ENCODE assay signal across 8 mouse cellular contexts in the genomic region with DNA sequence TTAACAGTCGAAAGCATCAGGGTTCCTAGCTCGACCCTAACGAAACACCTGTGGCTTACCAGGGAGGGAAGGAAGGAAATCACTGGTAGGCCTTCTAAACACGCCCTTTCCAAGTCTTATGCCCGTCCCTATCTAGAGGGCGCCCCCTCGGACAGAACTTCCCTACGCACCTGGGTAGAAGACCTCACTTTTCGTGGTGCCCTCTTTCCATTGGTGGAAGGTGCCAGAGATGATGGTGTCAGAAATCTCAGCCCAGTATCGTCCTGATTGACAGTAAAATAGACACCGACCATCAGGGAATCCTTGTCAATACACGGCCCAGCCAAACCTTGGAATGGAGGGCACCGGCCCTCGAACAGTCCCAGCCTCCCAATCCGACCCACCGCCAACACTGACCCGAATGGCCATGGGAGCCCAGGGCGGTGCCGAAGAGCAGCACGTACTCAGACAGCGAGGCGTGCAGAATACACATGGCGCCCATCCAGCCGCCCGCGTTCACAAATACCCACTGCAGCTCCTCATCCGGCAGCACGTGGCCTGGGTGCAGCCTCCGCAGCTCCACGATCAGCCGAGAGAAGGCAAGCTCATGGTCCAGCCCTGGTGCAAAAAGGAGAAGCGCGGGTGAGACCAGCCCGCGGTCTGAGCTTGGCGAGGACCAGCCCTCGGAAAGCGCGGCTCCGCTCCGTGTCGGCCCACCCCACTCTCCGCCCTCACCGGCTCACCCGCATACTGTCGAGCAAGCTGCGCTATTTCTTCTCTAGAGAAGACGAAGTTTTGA. TPM values are rescaled to one million over a fixed set of nuclear protein-coding genes. Genes with fewer than 3 reads are reported as not detected.
A peak's percentile ranks its signal among the peaks of the same experiment; 100 is the strongest.
DNase-seq lines count a peak whose midpoint lies in the region; ATAC-seq and TF ChIP-seq lines count a peak whose summit lies in the region.

No protein-coding gene starts in this region.

- H3K4me1 ChIP-seq in lung, adult 2 months (ENCODE audit: control insufficient read depth, insufficient read depth, low read length): peaks cover 3% of the 10 kb centered on the region; the same call in 1 of the 2 replicates
- peaks cover 7% of the 10 kb centered on the region; the same call in 1 of the 2 replicates for H3K4me1 ChIP-seq in forebrain, postnatal 0 days (ENCODE audit: insufficient read depth)
- H3K4me1 ChIP-seq in kidney, embryonic 16.5 days (ENCODE audit: insufficient read depth, low read length): peaks cover 12% of the 10 kb centered on the region
- no peaks in the 10 kb centered on the region for H3K4me1 ChIP-seq in lung, embryonic 14.5 days (ENCODE audit: insufficient read depth)

- no peak for TF ChIP-seq POLR2A in lung, adult 2 months (IDR thresholded peaks at IDR 0.05; ENCODE audit: borderline replicate concordance, extremely low read depth, low read depth, low read length)

- H3K4me3 ChIP-seq in lung, adult 2 months (replicated peaks; ENCODE audit: extremely low read depth, low read depth, low read length): peak overlapping the region; percentile 85
- peak overlapping the region; percentile 70 for H3K4me3 ChIP-seq in forebrain, postnatal 0 days (ENCODE audit: low read depth, low read length)
- peak overlapping the region; percentile 80 for H3K4me3 ChIP-seq in kidney, embryonic 16.5 days (ENCODE audit: low read length)
- peak overlapping the region; percentile 76 for H3K4me3 ChIP-seq in lung, embryonic 14.5 days (ENCODE audit: low read depth, low read length)

- DNase-seq in lung, adult 2 months: no peak
- DNase-seq in lung, postnatal 4 days: no peak
- DNase-seq in cerebellum, adult 11-12 months: peak; percentile 74
- DNase-seq in forebrain, postnatal 0 days: peak; percentile 75
- DNase-seq in lung, embryonic 14.5 days: peak; percentile 31
- peak; percentile 83 for DNase-seq in right cerebral cortex, adult 18-20 months
- no peak for DNase-seq in ovary, postnatal 36 days (ENCODE audit: low spot score)

- ATAC-seq in forebrain, postnatal 0 days: peak; percentile 72
- peak; percentile 84 for ATAC-seq in kidney, embryonic 16.5 days (ENCODE audit: low FRiP score, low TSS enrichment)
- ATAC-seq in lung, embryonic 14.5 days (ENCODE audit: insufficient read depth): peak; percentile 83

- no peaks in the 10 kb centered on the region; the same call in 1 of the 2 replicates for H3K36me3 ChIP-seq in forebrain, postnatal 0 days (ENCODE audit: insufficient read depth)
- peaks cover 12% of the 10 kb centered on the region; the same call in 1 of the 2 replicates for H3K36me3 ChIP-seq in kidney, embryonic 16.5 days (ENCODE audit: insufficient read depth, low read length)
- H3K36me3 ChIP-seq in lung, embryonic 14.5 days (ENCODE audit: insufficient read depth): peaks cover 15% of the 10 kb centered on the region

- peak overlapping the region; percentile 75 for H3K4me2 ChIP-seq in forebrain, postnatal 0 days (ENCODE audit: low read depth)
- peak overlapping the region; percentile 98 for H3K4me2 ChIP-seq in kidney, embryonic 16.5 days (replicated peaks; ENCODE audit: low read depth, low read length)
- H3K4me2 ChIP-seq in lung, embryonic 14.5 days: peak overlapping the region; percentile 85

- no peaks in the 10 kb centered on the region for H3K9me3 ChIP-seq in forebrain, postnatal 0 days (ENCODE audit: low read length)
- H3K9me3 ChIP-seq in kidney, embryonic 16.5 days (ENCODE audit: low read length): no peaks in the 10 kb centered on the region
- H3K9me3 ChIP-seq in lung, embryonic 14.5 days (ENCODE audit: low read depth, low read length): no peaks in the 10 kb centered on the region

- TF ChIP-seq CTCF in lung, adult 2 months (IDR thresholded peaks at IDR 0.05; ENCODE audit: insufficient read depth, low read length): no peak
- TF ChIP-seq CTCF in forebrain, postnatal 0 days (IDR thresholded peaks at IDR 0.05; ENCODE audit: low read depth): peak; percentile 34; the same call in 1 of the 2 replicates
- peak; percentile 25; the same call in 1 of the 2 replicates for TF ChIP-seq CTCF in lung, embryonic 14.5 days (IDR thresholded peaks at IDR 0.05; ENCODE audit: low read depth)

- under 1% methylated on average over 48 of the region's 48 CpGs for WGBS in lung, adult 2 months
- WGBS in forebrain, postnatal 0 days: 2% methylated on average over 48 of the region's 48 CpGs
- WGBS in kidney, embryonic 16.5 days: under 1% methylated on average over 48 of the region's 48 CpGs
- 1% methylated on average over 48 of the region's 48 CpGs for WGBS in lung, embryonic 14.5 days

- H3K27ac ChIP-seq in forebrain, postnatal 0 days (ENCODE audit: low read depth, low read length): peak overlapping the region; percentile 81
- H3K27ac ChIP-seq in kidney, embryonic 16.5 days (ENCODE audit: low read length): peak overlapping the region; percentile 84
- peak overlapping the region; percentile 84 for H3K27ac ChIP-seq in lung, embryonic 14.5 days (ENCODE audit: low read depth)

- H3K9ac ChIP-seq in forebrain, postnatal 0 days: peak overlapping the region; percentile 71
- peak overlapping the region; percentile 83 for H3K9ac ChIP-seq in kidney, embryonic 16.5 days (replicated peaks; ENCODE audit: low read length)
- peak overlapping the region; percentile 73 for H3K9ac ChIP-seq in lung, embryonic 14.5 days

- H3K27me3 ChIP-seq in forebrain, postnatal 0 days (ENCODE audit: insufficient read depth, low read length): no peaks in the 10 kb centered on the region
- no peaks in the 10 kb centered on the region for H3K27me3 ChIP-seq in kidney, embryonic 16.5 days (ENCODE audit: insufficient read depth, low read length)
- H3K27me3 ChIP-seq in lung, embryonic 14.5 days (ENCODE audit: insufficient read depth, low read length): no peaks in the 10 kb centered on the region

RNA-seq across cellular contexts. Expression of a gene that starts 9.6 kb away (rescaled TPM):
- polyA plus RNA-seq in lung, adult 2 months (2012; rRNA removed): not detected in 2 replicates
- total RNA-seq in forebrain, postnatal 0 days (2014; rRNA removed): not detected in 2 replicates
- polyA plus RNA-seq in forebrain, postnatal 0 days (2015; fragmentation: Nextera tagmentation; extraction: Ambion mirVana): 0.14 and 0.15 TPM in 2 replicates
- not detected in 2 replicates for polyA plus RNA-seq in kidney, embryonic 16.5 days (2015; fragmentation: Nextera tagmentation; extraction: Ambion mirVana)
- polyA plus RNA-seq in lung, embryonic 14.5 days (2014; fragmentation: Nextera tagmentation; extraction: Ambion mirVana): not detected in 2 replicates

RNA-seq across cellular contexts. Expression of a gene that starts 14.5 kb away (rescaled TPM):
- 95.1 and 103 TPM in 2 replicates for polyA plus RNA-seq in lung, adult 2 months (2012; rRNA removed)
- 42.4 and 43.1 TPM in 2 replicates for total RNA-seq in forebrain, postnatal 0 days (2014; rRNA removed)
- polyA plus RNA-seq in forebrain, postnatal 0 days (2015; fragmentation: Nextera tagmentation; extraction: Ambion mirVana): 43.4 and 47.3 TPM in 2 replicates
- 61.9 and 65.5 TPM in 2 replicates for polyA plus RNA-seq in kidney, embryonic 16.5 days (2015; fragmentation: Nextera tagmentation; extraction: Ambion mirVana)
- polyA plus RNA-seq in lung, embryonic 14.5 days (2014; fragmentation: Nextera tagmentation; extraction: Ambion mirVana): 25.6 and 26.9 TPM in 2 replicates

RNA-seq across cellular contexts. Expression of a gene that starts 15.4 kb away (rescaled TPM):
- polyA plus RNA-seq in lung, adult 2 months (2012; rRNA removed): 70.9 and 83.3 TPM in 2 replicates
- total RNA-seq in forebrain, postnatal 0 days (2014; rRNA removed): 28.4 and 29.8 TPM in 2 replicates
- 32.0 and 39.7 TPM in 2 replicates for polyA plus RNA-seq in forebrain, postnatal 0 days (2015; fragmentation: Nextera tagmentation; extraction: Ambion mirVana)
- polyA plus RNA-seq in kidney, embryonic 16.5 days (2015; fragmentation: Nextera tagmentation; extraction: Ambion mirVana): 98.2 and 100 TPM in 2 replicates
- 82.5 and 94.6 TPM in 2 replicates for polyA plus RNA-seq in lung, embryonic 14.5 days (2014; fragmentation: Nextera tagmentation; extraction: Ambion mirVana)

RNA-seq across cellular contexts. Expression of a gene that starts 17.6 kb away (rescaled TPM):
- 44.3 and 45.0 TPM in 2 replicates for polyA plus RNA-seq in lung, adult 2 months (2012; rRNA removed)
- total RNA-seq in forebrain, postnatal 0 days (2014; rRNA removed): 184 and 251 TPM in 2 replicates
- 378 and 438 TPM in 2 replicates for polyA plus RNA-seq in forebrain, postnatal 0 days (2015; fragmentation: Nextera tagmentation; extraction: Ambion mirVana)
- polyA plus RNA-seq in kidney, embryonic 16.5 days (2015; fragmentation: Nextera tagmentation; extraction: Ambion mirVana): 137 and 149 TPM in 2 replicates
- 103 and 106 TPM in 2 replicates for polyA plus RNA-seq in lung, embryonic 14.5 days (2014; fragmentation: Nextera tagmentation; extraction: Ambion mirVana)

RNA-seq across cellular contexts. Expression of a gene that starts 27.2 kb away (rescaled TPM):
- polyA plus RNA-seq in lung, adult 2 months (2012; rRNA removed): 42.8 and 44.3 TPM in 2 replicates
- 36.3 and 44.4 TPM in 2 replicates for total RNA-seq in forebrain, postnatal 0 days (2014; rRNA removed)
- polyA plus RNA-seq in forebrain, postnatal 0 days (2015; fragmentation: Nextera tagmentation; extraction: Ambion mirVana): 43.0 and 52.0 TPM in 2 replicates
- polyA plus RNA-seq in kidney, embryonic 16.5 days (2015; fragmentation: Nextera tagmentation; extraction: Ambion mirVana): 76.0 and 84.9 TPM in 2 replicates
- 87.1 and 90.3 TPM in 2 replicates for polyA plus RNA-seq in lung, embryonic 14.5 days (2014; fragmentation: Nextera tagmentation; extraction: Ambion mirVana)

Comparison
In these comparisons a context has a peak if more than half of its experiments do, and no peak if none do; other contexts are left out.
1. DNase-seq: peak in cerebellum, adult 11-12 months (single experiment), forebrain, postnatal 0 days (single experiment), lung, embryonic 14.5 days (single experiment) and right cerebral cortex, adult 18-20 months (single experiment); none in lung, adult 2 months (single experiment), lung, postnatal 4 days (0 of 2) and ovary, postnatal 36 days (single experiment).
2. Peak in every context shown above with its lines, with median percentiles within 50 percentile points of each other: H3K4me3 ChIP-seq, ATAC-seq, H3K27ac ChIP-seq, H3K4me2 ChIP-seq and H3K9ac ChIP-seq.